ENCODE assay signal across 11 mouse cellular contexts in the genomic region with DNA sequence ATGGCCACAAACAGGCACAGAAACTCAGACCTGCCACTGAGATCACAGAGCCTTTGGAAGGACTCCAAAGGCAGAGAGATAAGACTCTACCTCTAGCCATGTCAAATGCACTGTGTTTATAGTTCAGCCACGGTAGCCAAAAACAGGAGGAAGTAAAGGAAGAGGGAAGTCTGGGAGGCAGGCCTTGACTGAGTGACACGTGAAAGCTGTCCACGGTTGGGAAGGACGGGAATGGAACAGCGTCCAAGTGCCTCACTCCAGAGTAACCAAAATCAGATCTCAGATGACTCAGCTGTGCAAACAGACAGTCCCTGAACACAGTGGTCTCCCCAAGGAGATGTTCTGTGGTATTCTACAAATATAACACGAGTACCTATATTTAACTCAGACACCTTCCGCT. TPM values are rescaled to one million over a fixed set of nuclear protein-coding genes. Genes with fewer than 3 reads are reported as not detected.
DNase-seq lines count a peak whose midpoint lies in the region; ATAC-seq and TF ChIP-seq lines count a peak whose summit lies in the region.
"Had no signal": no experiment of that assay in that cellular context is flagged by ENCODE, and none has a peak within 500 bp of the region (broad histone marks: within the 10 kb centered on the region; RNA-seq: fewer than 3 reads in every experiment).

No protein-coding gene starts in this region.

- no peak for ATAC-seq in stomach, postnatal 0 days (ENCODE audit: low FRiP score, low TSS enrichment)
- ATAC-seq in hindbrain, embryonic 12.5 days (ENCODE audit: low FRiP score) = no peak
- ATAC-seq in kidney, embryonic 16.5 days (ENCODE audit: low FRiP score, low TSS enrichment) = no peak

- H3K4me1 ChIP-seq in stomach, postnatal 0 days (replicated peaks; ENCODE audit: control insufficient read depth, insufficient read depth) = peaks cover 10% of the 10 kb centered on the region
- H3K4me1 ChIP-seq in hindbrain, embryonic 12.5 days = peaks cover 20% of the 10 kb centered on the region
- peaks cover 36% of the 10 kb centered on the region for H3K4me1 ChIP-seq in kidney, embryonic 16.5 days (ENCODE audit: insufficient read depth, low read length)

- TF ChIP-seq EP300 in stomach, postnatal 0 days (optimal IDR thresholded peaks at IDR 0.05) = no peak

- no peak overlapping the region for H3K4me3 ChIP-seq in stomach, postnatal 0 days (ENCODE audit: low read depth, low read length)
- no peak overlapping the region for H3K4me3 ChIP-seq in hindbrain, embryonic 12.5 days
- H3K4me3 ChIP-seq in kidney, embryonic 16.5 days (ENCODE audit: low read length) = no peak overlapping the region

- H3K9me3 ChIP-seq in stomach, postnatal 0 days (ENCODE audit: control insufficient read depth, low read length) = no peaks in the 10 kb centered on the region
- H3K9me3 ChIP-seq in hindbrain, embryonic 12.5 days (replicated peaks) = no peaks in the 10 kb centered on the region
- no peaks in the 10 kb centered on the region for H3K9me3 ChIP-seq in kidney, embryonic 16.5 days (ENCODE audit: low read length)

- peak overlapping the region; percentile 8; the same call in 1 of the 2 replicates for H3K4me2 ChIP-seq in stomach, postnatal 0 days (replicated peaks; ENCODE audit: low read depth)
- no peak overlapping the region for H3K4me2 ChIP-seq in hindbrain, embryonic 12.5 days (replicated peaks)
- no peak overlapping the region for H3K4me2 ChIP-seq in kidney, embryonic 16.5 days (replicated peaks; ENCODE audit: low read depth, low read length)

- H3K9ac ChIP-seq in stomach, postnatal 0 days (ENCODE audit: low read length) = no peak overlapping the region
- H3K9ac ChIP-seq in hindbrain, embryonic 12.5 days = no peak overlapping the region
- no peak overlapping the region for H3K9ac ChIP-seq in kidney, embryonic 16.5 days (replicated peaks; ENCODE audit: low read length)

- TF ChIP-seq CTCF in stomach, postnatal 0 days (IDR thresholded peaks at IDR 0.05; ENCODE audit: low read depth) = no peak

- no peaks in the 10 kb centered on the region for H3K27me3 ChIP-seq in stomach, postnatal 0 days (ENCODE audit: control insufficient read depth, insufficient read depth, low read length)
- no peaks in the 10 kb centered on the region for H3K27me3 ChIP-seq in hindbrain, embryonic 12.5 days
- no peaks in the 10 kb centered on the region for H3K27me3 ChIP-seq in kidney, embryonic 16.5 days (ENCODE audit: insufficient read depth, low read length)

- peak; percentile 19 to 33 for DNase-seq in cerebellum, postnatal 14 days
- no peak for DNase-seq in cerebellum, adult 11 months
- DNase-seq in right cerebral cortex, adult 18-20 months = peak; percentile 76
- no peak for DNase-seq in right cerebral cortex, postnatal 25 days
- peak; percentile 40 to 43 for DNase-seq in heart, postnatal 36 days
- DNase-seq in stomach, postnatal 0 days (ENCODE audit: low spot score) = no peak
- DNase-seq: gastrocnemius, postnatal 10 days; thymus, adult 18-20 months had no signal

- intact Hi-C loops in heart, postnatal 36 days (cut with DNase I) = no loop called here

- peak overlapping the region; percentile 24; the same call in 1 of the 2 replicates for H3K27ac ChIP-seq in stomach, postnatal 0 days (replicated peaks)
- H3K27ac ChIP-seq in hindbrain, embryonic 12.5 days = no peak overlapping the region
- no peak overlapping the region for H3K27ac ChIP-seq in kidney, embryonic 16.5 days (ENCODE audit: low read length)

- H3K36me3 ChIP-seq in stomach, postnatal 0 days (ENCODE audit: control insufficient read depth, insufficient read depth, low read length) = no peaks in the 10 kb centered on the region
- no peaks in the 10 kb centered on the region for H3K36me3 ChIP-seq in hindbrain, embryonic 12.5 days
- H3K36me3 ChIP-seq in kidney, embryonic 16.5 days (ENCODE audit: insufficient read depth, low read length) = no peaks in the 10 kb centered on the region

- 33% methylated on average over 7 of the region's 7 CpGs for WGBS in stomach, postnatal 0 days
- WGBS in hindbrain, embryonic 12.5 days = 75% methylated on average over 7 of the region's 7 CpGs
- 42% methylated on average over 7 of the region's 7 CpGs for WGBS in kidney, embryonic 16.5 days

RNA-seq across cellular contexts. Expression of gene A730071L15Rik, which starts 25.1 kb away (rescaled TPM):
- not detected for total RNA-seq in heart, postnatal 36 days (2021)
- 0.27 and 0.33 TPM in 2 replicates for polyA plus RNA-seq in stomach, postnatal 0 days (2015; fragmentation: Nextera tagmentation; extraction: Ambion mirVana)
- 0.40 and 0.41 TPM in 2 replicates for polyA plus RNA-seq in hindbrain, embryonic 12.5 days (2016; fragmentation: Nextera tagmentation; extraction: Ambion mirVana)
- 0.40 and 0.49 TPM in 2 replicates for polyA plus RNA-seq in kidney, embryonic 16.5 days (2015; fragmentation: Nextera tagmentation; extraction: Ambion mirVana)
- total RNA-seq: gastrocnemius, postnatal 10 days had no signal

RNA-seq across cellular contexts. Expression of gene Nudcd3, which starts 25.5 kb away (rescaled TPM):
- 10 to 100 TPM; 61.2 to 64.6 TPM for total RNA-seq in heart, postnatal 36 days (2021)
- 22.1 and 23.3 TPM in 2 replicates for polyA plus RNA-seq in stomach, postnatal 0 days (2015; fragmentation: Nextera tagmentation; extraction: Ambion mirVana)
- polyA plus RNA-seq in hindbrain, embryonic 12.5 days (2016; fragmentation: Nextera tagmentation; extraction: Ambion mirVana) = 57.7 and 58.6 TPM in 2 replicates
- polyA plus RNA-seq in kidney, embryonic 16.5 days (2015; fragmentation: Nextera tagmentation; extraction: Ambion mirVana) = 39.2 and 40.6 TPM in 2 replicates

RNA-seq across cellular contexts. Expression of gene Npc1l1, which starts 55.2 kb away (rescaled TPM):
- total RNA-seq in heart, postnatal 36 days (2021) = under 1 TPM in 1 of 2 experiments, not detected in 1; 0.08 TPM
- polyA plus RNA-seq in stomach, postnatal 0 days (2015; fragmentation: Nextera tagmentation; extraction: Ambion mirVana) = 1.5 TPM in 2 replicates
- 0.05 TPM in 1 of 2 replicates, not detected in the other for polyA plus RNA-seq in hindbrain, embryonic 12.5 days (2016; fragmentation: Nextera tagmentation; extraction: Ambion mirVana)
- 0.12 and 0.17 TPM in 2 replicates for polyA plus RNA-seq in kidney, embryonic 16.5 days (2015; fragmentation: Nextera tagmentation; extraction: Ambion mirVana)
- polyA plus RNA-seq: neural tube, embryonic 11.5 days had no signal

Comparison
In these comparisons a context has a peak if more than half of its experiments do, and no peak if none do; other contexts are left out.
1. DNase-seq: peak in cerebellum, postnatal 14 days (2 of 2), right cerebral cortex, adult 18-20 months (single experiment) and heart, postnatal 36 days (2 of 2); none in cerebellum, adult 11 months (single experiment), right cerebral cortex, postnatal 25 days (single experiment) and stomach, postnatal 0 days (single experiment).